Mouse (Mus musculus) cerebellum, postnatal 36 days (tissue): ENCODE results near the gene Rtp2.

Experiments used
- DNase-seq, 2 experiments: peaks; one replicate each; pipeline ENCODE4 v3.0.0; 2021 to 2022; ENCODE audit warnings: mixed read lengths in 2 of 2

Rtp2 gene

DNA sequence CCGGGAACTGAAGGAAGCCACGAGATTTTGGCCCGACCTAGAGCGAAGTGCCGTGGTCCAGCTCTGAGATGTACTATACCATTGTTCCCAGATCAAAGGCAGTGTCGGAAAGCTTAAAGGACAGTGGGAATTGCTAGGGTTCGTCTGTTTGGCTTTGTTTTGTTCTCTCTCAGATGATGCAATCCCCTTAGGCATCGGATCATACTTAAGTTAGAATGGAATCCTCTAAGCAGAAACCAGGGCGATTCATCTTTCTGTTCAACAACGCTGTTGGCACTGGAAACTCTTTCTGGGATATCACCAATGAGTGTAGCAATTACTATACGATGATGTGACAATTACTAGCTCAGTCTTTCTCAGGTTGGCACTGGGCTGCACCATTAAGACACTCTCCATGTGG, at the start of gene Rtp2:
Rtp2 (minus strand) TSS at position 101 of the 400 bp plus-strand sequence.
- DNase-seq = no peak

DNA sequence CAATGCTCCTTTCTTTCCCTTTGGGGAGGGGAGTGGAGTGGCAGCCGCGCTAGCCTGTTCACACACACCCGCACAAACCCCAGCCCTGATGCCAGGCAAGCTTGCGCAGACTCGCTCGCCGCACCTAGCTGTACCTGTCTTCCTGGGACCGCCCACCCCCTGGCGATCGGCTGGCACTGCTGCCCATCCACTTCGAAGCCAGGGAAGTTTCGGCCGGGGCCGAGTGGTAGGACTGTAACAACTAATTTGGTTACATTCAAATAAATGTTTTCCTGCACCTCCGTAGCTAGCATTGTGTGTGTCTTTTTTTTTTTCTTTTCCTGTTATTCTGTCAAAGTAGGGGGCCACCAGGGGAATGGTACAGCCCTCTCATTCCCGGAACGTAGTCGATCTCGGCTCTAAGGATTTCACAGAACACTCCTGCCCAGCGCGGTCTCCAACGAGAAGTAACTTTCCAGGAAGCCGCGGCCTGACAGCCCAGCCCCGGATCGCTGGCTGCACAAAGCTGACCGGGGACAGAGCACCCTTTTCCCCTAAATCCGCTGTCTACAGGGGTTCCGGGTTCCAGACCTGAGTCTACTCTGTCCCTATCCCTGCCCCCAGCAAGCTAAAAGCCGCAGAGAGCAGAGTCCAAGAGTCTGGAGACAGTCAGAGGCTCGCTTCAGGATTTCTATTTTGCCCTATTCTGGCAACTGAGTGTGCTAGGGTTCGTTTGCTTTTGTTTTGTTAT, 49.0 kb upstream of the Rtp2 start:
- peak in 1 of 2 experiments; percentile 37 for DNase-seq

DNA sequence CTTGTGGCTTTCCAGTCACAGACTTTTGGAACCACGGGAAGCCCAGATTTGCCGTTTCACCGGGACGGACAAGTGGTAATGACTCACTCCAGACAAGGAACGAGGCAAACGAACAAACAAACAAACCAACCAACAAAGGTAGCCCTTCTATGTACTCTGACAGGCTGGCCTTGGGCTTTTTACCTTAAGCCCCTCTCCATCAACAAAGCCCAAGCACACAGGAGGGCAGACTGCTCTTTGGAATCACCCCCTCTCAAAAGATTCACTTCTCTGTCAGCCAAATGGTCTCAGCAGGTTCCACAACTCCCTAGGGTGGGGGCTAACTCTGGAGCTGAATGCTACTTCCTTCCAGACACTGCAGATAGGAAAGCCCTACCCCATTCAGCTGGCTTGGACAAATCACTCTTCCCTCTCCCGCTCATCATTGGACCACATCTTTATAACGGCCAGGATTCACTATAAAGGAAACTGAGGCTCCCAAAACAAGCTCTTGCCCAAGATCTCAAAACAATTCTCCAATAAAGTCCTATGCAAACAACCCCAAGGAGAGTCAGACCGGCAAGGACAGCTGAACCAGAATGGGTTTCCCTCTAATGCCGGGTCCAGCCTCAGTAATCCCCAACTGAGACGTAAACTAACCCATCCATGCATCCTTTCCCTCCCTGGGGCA, 48.1 kb upstream of the Rtp2 start:
- no peak for DNase-seq

DNA sequence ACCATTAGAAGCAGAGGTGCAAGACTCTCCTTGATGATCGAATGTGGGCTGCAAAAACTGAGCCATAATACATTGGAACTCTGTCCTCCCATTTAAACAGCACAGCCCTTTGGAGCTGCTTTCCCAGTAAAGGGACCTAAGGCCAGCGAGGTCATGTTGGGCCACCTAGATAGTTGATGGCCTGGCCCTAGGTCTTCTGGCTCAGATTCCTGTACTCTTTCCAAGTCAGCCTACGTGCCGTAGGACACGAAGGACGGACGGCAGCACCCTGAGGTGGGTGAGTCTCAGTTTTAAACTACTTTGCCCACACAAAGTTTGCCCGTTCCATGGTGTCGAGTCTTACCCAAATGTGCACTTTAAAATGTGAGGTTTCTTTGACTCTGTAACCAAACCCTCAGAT, 47.3 kb upstream of the Rtp2 start:
- DNase-seq = no peak

DNA sequence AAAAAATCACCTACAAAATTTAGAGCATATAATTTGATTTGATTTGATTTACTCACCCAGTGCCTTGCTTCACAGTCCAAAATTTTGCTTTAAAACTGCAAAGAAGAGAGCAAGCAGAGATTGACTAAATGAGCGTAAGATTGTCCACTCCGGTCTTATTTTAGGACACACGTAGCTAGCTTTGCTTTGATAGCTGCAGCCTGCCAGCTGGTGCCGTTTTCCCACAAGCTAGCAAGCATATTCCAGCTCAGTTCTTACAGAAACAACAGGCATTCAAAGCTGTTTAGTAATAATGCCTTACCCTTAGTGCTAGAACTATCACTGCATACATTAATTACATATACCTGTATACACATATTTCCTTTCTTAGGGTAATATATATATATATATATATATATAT, 46.3 kb upstream of the Rtp2 start:
- DNase-seq = no peak

DNA sequence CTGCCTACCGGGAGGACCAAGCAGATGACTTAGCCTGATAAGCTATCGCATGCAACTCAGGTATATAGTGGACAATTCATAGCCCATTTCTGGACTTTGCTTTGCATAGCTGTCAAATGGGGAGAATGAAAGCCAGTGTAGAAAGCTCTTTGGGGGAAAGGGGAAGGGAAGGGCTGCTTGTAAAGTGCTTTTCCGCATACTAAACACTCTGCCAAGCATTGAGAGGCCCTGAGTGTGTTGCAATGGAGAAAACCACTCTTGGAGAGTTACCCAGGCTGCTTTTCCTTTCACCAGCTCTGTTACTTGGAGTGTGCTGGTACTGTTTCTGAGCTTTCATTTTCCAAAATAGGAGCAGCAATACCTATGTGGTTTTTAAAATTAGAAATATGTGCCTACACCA, 45.5 kb upstream of the Rtp2 start:
- DNase-seq = no peak

DNA sequence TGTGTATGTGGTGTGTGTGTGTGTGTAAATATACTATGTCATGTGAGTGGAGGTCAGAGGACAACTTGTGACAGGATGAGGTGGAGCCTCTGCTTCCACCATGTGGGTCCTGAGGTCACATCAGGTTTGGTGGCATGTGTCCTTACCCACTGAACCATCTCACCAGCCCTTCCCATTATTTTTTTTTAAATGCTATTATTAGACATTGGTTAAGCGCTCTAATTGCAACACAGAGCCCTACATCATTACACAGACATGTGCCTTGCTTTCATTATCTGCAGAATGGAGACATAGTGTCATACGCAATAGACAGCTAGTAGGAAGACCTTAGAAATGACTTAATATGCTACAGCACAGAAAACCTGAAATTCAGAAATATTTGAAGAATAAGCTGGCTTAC, 44.0 kb upstream of the Rtp2 start:
- no peak for DNase-seq

DNA sequence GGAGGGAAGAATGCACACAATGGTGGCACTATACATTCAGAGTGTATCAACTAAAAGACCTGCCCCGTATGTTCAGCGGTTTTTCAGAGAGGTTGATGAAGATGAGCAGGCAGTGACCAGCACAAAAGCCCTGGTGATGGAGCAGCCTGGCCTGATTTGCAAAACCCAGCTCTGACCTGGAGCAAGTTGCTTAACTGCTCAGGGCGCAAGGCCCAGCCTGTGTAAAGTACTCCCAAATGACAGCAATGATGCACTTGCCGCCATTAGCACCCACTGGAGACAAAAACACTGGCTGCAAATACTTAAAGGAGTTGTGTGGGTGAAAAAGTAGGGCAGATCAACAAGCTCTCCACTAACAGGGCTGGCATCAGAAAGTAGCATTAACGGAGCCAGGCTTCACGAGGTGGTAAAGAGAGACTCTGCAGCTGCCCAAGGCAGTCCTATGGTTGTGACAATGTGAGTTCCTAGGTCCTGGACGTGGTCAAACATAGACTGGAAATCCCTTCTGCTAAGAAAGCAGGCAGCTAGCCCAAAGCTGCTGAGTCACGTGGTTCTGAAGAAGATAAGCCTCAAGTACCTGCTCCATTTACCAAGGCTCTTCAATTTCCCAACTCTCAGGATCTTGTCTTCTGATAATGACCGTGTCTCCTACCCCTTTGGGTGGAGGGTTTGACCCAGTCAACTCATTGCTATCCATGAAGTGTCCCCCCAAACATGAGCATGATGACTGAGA, 41.6 kb upstream of the Rtp2 start:
- no peak for DNase-seq

DNA sequence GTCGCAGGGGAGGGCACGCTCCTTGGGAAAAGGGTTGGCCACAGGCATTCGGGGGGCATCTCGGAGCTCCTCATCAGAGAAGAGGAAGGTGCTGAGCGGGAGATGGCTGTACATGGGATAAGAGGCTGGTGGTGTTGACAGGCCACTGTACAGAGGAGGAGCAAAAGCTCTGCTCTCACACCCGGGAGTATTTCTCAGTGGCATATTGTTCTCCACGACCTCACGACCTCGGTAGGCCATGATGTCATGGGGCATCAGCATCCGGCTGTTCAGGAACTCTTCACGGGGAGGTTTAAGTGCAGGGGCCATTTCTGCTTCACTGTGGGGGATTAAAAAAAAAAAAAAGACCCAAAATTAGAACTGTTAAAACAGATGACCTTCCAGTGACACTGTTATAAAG, 40.7 kb upstream of the Rtp2 start:
- no peak for DNase-seq

DNA sequence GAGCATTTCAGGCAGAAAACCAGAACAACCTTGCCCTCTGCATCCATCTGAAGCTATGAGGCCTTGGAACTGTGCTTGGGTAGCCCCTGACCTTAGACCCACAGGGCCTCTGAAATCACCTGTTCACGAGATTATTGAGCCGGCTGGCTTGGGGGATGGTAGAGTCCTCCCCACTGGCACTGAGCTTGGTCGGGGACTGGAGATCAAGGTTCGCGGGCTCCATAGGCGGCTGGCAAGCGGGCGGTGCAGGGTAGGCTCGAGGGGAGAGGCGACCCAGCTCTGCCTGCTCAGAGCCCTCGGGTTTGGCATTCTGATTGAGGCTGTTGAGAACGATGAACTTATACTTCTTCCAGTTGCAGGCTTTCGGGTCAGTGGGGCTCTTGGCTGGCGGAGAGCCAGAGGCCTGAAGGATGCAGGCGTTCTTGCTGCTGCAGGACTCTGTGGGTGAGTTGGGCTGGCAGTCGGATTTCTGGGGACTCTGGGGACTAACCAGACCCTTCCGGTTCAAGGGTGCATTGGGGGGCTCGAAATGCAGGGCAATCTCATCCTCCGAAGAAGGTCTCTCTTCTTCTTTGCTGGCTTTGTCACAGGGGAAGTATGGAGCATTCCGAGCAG, 40.0 kb upstream of the Rtp2 start:
- DNase-seq = no peak

DNA sequence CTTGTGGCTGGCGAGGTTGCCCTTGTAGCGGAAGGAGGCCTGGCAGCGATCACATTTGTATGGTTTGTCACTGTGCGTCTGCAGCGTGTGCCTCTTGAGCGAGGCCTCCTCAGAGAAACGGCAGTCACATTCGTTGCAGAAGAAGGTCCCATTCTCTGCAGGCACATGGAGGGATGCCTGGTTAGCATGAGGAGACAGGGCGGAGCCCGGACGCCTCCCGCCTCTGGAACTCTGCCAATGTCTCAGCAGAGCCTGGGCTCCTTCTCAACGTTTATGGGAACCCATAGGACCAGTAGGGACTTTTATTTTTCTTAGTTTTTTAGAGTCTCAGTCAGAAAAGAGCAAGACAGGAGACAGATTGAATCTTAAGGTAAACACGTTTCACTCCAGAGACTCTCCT, 37.7 kb upstream of the Rtp2 start:
- DNase-seq = no peak

DNA sequence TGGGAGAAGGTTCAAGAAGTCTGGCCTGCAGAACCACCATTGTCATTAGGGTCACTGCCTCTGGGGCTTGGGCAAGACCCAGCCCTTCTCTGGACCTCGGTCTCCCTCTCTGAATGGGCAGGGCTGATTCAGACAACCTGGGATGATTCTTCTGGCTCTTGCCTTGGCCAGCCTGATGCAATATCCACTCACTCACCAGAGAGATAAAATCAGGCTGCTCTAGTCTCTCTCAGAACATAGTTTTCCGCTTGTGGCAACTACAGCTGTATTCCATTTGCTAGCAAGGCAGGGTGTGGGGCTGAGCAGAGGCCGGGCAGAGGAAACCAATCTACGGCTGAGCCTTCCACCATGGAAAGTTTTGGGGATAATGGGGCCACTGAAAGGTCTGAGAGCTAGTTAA, 36.7 kb upstream of the Rtp2 start:
- DNase-seq = no peak

DNA sequence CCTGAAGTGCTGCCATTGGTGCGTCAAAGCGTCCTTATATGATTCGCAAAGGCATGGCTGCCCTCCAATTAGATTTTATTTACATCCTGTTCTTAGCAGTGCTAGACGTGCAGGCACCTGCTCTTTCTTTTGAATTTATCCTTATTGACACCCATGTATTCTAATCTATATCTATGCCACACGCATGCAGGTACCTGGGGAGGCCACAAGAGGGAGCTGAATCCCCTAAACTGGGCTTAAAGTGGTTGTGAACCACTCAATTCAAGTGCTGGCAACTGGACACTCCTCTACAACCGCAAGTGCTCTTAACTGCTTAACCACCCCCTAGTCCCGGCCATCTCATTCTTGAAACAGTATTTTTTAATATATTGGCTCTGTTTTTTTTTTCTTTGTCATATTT, 35.1 kb upstream of the Rtp2 start:
- DNase-seq = no peak

DNA sequence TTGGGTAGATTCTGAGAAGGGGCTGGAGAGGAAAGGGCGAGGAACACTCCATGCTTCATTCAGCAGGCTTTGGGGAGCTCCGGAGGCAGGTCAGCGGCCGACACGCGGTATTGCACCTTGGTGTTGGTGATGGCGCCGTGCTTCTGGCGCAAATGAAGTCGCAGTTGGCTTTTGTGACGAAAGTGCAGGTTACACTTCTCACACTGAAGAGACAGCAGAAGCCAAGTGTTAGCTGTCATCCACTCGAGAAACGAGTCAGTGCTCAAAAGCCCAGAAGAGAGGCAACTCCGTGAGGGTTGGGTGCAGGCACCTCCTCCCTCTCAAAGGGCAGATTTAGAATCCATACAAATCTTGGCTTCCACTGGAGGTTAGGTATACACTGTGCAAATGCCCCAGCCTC, 33.9 kb upstream of the Rtp2 start:
- DNase-seq = no peak

DNA sequence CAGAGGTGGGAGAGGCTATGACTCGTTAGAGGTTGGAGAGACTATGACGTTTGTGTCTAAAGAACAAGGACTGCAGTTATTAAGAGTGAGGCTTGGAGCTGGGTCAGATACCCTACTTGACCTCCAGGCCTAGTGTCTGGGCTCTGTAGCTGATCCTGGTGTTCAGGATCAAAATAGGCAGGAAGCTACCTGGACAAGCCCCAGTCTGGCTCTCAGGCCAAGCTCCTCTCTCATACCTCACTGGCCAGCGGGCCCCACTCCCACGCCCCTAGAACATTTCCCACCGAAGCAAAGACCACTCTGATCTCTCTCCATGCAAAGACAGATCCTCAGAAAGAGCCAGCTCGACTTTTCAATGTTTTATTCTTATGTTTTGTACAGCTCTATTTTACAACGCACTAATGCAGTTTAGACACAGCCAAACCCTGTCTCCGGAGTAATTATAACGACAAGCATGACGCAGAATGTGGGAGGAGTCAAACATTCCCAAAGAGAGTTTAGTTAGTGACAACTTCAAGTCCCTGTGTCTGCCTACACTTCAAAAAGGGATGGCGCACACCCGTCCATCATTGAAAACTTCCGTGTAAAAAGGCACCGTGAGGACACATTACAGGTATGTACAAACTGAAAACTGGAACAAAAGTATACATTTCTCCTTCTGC, 32.6 kb upstream of the Rtp2 start:
- DNase-seq = no peak

DNA sequence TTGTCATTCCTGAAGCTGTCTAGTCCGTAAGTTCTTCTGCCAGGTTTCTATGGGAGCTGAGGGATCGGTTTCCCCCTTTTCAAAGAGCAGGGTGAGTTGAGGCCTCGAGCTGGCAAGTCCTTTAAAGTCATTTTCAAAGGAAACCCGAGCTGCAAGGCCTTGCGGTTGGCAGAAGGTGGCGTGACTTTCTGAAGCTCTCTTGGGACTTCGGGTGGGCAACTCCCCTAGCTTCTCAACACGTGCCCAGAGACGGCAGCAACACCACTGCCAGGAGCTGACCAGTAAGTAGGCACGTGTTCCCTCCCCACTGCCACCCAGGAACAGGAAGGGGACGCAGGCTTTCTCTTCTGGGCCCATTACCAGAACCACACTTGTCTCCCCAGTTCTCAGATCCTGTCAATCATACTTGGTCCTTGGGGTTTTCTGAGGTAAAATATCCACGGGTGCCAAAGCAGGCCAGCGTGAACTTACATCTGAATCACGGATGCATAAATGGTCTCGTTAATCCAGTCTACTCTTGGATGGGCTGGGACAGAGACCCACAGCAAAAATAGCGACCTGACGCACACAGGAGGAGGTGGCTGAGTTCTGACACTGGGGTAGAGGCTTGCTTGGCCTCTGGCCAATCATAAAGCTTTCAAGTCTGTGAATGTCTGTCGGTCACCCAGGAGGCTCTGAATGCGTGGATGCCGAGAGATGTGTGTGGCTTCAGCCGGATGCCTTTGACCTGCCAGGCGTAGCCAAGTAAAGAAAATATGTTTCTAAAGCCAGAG, 31.9 kb upstream of the Rtp2 start:
- no peak for DNase-seq

DNA sequence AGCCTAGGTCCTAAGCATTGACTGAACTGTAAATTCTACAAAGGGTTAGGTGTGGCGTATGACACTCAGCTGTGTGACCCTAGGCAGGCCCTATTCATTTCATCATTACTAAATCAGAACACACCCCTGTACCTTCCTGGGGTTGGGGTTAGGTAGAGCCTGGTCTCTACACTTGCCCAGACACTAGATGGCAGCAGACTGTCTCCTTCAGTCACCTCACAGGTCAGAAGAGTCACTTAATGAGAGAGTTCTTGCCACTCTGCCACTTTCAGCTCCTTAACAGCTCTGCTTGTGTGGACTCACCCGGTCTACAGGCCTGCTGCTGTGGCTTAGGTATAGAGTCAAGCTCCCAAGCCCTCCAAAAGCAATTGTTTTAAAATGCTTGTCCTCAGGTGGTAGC, 30.2 kb upstream of the Rtp2 start:
- DNase-seq = no peak

DNA sequence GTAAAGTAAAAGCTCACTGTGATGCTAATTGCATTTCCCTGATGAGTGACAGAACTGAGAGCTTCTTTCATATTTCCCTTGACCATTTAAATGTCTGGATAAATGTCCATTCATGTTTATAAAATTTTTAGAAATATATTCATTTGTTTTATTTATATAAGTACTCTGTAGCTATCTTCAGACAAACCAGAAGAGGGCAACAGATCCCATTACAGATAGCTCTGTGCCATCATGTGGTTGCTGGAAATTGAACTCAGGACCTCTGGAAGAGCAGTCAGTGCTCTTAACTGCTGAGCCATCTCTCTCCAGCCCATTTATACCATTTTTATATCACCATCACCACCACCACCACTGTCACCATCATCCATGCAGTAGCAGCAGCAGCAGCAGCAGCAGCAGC, 26.7 kb upstream of the Rtp2 start:
- no peak for DNase-seq

DNA sequence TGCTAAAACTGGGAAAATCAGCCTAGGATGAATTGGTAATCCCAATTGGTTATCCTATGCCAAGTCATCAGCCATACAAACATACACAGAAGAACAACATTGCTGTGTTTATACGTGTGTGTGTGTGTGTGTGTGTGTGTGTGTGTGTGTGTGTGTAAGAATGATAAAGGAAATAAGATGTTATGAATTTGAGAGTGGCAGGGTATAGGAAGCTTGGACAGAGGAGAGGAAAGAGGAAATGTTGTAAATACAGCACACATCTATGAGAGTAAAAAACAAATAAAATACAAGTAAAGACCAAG, 21.7 kb upstream of the Rtp2 start:
- DNase-seq = no peak

DNA sequence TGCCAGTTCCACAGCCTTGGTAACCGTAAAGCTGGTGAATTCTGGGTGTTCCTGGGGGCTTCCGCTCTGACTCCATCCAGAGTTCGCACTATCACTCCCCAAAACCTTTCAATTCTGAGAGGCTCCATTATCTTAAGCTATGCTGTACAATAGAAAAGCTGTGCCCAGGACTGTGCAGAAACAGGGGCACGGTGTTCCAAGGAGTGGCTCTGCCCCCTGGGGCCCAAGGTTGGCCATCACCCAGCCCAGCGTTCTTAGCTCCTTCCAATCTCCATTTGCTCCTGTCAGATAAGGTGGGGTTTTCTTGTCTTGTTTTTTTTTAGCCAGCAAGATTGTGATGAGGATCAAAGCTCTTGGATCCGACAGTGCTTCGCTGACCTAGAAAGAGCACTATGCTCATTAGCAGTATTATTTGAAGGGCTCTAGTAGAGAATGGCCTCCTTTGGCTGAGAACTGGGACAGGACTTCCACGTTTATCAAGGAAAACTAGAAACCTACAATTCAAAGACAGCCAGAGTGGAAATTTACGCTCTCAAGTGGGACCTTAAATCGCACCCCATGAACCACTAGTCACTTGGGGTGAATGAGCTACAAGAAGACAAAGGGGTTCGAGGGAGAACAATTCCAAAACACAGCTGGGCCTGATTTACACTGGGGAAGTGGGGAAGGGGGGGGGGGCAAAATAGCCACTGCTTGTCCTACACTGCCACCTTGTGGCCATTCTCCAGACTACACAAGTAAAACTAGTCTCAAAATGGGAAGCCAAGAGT, 21.2 kb upstream of the Rtp2 start:
- DNase-seq = peak in 1 of 2 experiments; percentile 59

DNA sequence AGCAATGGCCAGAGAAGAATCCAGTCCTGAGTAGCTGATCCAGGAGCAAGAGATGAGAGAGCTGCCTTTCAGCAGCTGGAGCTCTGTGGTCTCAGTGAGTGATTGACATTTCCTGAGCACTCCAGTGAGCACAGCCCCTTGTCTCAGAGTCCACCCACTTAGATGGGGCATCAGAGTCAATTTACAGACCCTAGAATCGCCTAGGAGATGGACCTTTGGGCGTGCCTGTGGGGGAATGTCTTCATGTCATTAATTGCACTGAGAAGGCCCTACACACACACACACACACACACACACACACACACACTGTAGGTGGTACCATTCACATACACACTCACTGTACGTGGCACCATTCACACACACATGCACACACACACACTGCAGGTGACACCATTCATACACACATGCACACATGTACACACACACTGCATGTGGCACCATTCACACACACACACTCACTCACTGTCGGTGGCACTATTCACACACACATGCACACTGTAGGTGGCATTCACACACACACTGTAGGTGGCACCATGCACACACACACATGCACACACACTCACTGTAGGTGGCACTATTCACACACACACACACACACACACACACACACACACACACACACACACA, 20.0 kb upstream of the Rtp2 start:
- DNase-seq = no peak
